Mouse (Mus musculus) right cerebral cortex, postnatal 10 days (tissue): ENCODE results near the gene Myb.

ENCODE experiments used
- DNase-seq, 2 experiments: peaks; one replicate each; pipeline ENCODE4 v3.0.0; 2021; ENCODE audit warnings: low spot score in 2 of 2

Gene Myb

GRCm38 (mm10) chr10:21160537-21161358, at the start of gene Myb:
Gene Myb, minus strand, starts transcription at chr10:21160984.
- peak; percentile 54 to 69 for DNase-seq

DNA sequence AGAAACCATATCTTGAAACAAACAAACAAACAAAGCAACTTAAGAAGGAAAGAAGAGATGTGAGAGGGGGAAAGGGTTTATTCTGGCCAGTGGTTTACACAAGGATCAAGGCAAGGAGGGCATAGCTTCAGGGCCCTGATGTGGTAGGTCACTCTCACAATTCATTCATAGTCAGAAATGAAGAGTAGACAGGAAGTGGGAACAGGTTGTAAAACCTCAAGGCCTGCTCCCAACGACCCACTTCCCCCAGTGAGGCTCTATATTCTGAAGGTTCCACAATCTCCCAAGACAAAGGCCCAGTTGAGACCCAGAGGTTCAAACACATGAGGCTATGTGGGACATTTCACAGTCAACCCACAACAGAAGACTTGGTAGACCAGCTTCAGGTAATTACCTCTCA, 46.6 kb upstream of the Myb start:
- no peak for DNase-seq

- DNase-seq = no peak
These were observed 45.4 kb upstream of the Myb start for GRCm38 (mm10) chr10:21206232-21206631.

DNA sequence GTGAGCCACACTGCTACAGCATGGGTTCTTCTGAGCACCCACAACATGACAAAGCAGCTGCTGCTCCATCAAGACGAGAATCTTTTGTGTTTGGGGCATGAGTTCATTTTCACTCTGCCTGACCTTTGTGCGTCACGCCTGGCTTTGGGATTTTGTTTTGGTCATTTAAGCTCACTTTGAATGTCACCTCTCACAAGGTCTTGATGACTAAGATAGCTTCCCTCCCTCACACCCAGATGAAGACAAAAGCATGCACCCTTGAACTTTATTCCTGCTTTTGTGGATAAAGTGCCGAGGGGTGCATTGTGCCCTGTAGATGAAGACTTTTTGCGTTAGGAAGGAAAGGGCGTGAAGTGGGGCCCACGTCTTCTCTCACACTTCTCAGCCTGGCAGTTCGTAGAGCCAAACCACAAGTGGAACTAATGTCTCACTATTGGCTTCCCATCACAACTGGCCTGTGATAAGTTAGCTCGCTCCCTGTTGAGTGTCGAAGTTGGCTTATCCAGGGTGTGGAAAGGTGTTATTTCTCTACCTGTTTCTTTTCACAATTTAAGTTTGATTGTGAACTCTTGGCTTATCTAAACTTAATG, 43.8 kb upstream of the Myb start:
- DNase-seq = no peak

GRCm38 (mm10) chr10:21203886-21204285, 43.1 kb upstream of the Myb start:
- no peak for DNase-seq

GRCm38 (mm10) chr10:21203461-21203860, 42.7 kb upstream of the Myb start:
- no peak for DNase-seq

GRCm38 (mm10) chr10:21200761-21201160, 40.0 kb upstream of the Myb start:
- no peak for DNase-seq

DNA sequence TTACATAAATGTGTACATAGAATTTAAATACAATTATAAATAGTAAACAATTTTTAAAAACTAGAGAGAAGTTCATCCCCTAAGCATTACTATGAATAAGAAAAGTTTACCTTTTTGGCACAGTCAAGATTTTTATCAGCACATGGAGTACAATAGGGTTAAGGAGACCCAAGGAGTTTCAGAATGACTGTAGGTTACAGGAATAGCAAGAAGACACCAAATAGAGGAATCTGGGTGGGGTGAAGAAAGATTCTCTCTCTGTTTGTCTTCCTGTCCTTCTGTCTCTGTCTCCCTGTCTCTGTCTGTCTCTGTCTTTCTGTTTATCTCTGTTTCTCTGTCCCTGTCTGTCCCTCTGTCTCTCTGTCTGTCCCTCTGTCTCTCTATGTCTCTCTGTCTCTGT, 39.5 kb upstream of the Myb start:
- no peak for DNase-seq

DNA sequence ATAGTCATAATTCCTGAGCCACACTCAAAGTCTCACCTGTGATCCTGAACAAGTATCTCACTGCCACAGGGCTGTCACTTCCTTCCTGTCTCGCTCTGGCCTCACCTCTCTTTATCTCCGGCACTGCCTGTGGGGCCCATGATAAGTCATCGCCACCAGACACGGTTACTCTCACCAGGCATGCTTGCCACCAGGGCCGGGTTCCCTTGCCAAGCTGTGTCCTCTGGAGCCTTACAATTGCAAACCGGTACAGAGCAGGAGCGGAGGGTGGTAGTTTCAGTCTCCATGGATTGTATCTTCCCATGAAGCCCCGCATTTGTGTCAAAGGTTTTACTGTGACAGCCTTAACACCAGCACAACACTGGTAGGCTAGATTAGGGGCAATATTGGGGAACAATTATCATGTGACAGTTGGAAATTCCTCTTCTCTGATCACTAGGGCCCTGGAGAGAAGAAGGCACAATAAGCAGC, 35.9 kb upstream of the Myb start:
- DNase-seq = no peak

DNA sequence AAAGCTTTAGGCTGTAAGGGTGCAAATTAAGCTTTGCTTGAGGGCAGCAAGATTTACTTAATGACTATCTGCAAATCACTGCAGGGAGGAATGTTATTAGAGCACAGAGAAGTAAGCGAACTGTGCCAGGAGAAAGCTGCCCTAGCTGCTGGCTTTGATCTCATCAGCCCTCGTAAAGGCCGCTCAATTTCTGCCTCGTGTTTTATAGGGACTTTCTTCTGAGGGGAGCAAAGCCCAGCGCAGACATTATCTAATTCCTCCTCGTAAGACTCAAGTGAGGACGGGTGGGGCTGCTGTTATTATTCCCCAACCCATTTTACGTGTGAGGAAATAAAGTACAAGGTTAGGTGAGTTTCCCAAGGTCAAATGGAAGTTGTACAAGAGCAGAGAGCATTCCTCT, 34.8 kb upstream of the Myb start:
- no peak for DNase-seq

GRCm38 (mm10) chr10:21193935-21194505, 33.2 kb upstream of the Myb start:
- no peak for DNase-seq

GRCm38 (mm10) chr10:21193088-21193934, 32.5 kb upstream of the Myb start:
- no peak for DNase-seq

DNA sequence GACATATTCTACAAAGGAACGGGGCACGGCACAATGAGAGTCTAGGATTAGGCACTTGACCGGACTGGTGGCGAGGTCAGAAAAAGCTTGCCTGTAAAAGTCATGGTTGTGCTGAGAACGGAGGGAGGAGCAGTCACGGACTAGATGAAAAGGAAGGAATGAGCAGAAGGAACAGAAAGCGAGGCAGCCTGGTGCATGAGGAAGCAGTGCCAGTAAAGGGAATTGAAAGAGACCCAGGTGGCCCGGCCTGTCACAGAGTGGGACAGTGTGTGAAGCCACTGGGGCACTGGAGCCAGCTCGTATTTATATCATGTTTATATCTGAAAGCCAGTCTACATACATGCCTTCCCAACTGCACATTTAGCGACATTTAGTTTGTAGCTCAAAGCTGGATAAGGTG, 31.7 kb upstream of the Myb start:
- DNase-seq = no peak

DNA sequence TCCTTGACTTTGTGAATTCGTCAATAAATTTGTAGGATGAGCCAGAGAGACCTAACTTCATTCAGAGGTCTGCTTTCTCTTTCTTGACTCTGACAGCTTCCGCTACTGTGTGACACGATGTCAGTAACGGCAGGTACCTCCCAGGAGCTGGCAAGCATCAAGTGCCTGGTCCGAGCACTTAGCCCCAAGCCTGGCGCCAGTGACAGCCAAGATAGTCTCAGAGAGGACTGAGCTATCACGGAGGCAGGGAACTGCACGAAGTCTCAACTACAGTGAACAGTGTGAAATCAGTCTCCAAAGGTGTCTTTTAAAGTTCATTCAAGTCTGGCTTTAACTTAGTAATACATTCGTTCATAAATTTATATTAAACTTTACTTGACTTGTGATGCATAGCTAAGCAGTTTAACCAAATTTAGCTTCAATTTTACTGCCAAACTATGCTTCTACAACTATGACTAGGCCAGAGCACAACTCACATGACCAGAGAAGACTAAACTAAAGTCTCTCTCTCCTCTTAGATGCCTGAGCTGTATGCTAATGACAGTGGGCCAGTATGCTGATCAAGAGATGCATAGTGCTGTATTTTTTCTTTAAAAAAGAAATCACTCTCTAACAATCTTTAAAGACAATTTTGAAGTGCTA, 29.1 kb upstream of the Myb start:
- DNase-seq = no peak

- DNase-seq = no peak
These were observed 28.5 kb upstream of the Myb start for GRCm38 (mm10) chr10:21189275-21189601.

GRCm38 (mm10) chr10:21188564-21189274, 27.9 kb upstream of the Myb start:
- peak; percentile 62 to 65 for DNase-seq

DNA sequence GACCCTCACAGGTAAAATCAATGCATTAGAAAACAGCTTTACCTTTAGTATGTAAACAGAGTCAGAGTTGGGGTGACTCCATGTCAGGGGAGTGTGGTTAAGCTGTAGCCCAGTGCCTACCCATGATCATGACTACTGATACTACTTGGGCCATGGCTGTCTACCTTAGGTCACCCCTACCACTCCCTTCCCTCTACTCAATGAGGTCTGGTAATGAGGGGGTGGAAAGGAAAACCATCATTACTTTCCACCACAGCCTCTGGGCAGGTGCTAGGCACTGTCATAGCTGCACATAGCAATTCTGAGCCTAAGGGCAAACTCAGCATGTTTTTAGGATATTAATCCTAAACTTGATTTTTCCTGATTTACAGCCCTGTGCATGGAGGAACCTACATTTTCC, 27.1 kb upstream of the Myb start:
- DNase-seq = no peak

DNA sequence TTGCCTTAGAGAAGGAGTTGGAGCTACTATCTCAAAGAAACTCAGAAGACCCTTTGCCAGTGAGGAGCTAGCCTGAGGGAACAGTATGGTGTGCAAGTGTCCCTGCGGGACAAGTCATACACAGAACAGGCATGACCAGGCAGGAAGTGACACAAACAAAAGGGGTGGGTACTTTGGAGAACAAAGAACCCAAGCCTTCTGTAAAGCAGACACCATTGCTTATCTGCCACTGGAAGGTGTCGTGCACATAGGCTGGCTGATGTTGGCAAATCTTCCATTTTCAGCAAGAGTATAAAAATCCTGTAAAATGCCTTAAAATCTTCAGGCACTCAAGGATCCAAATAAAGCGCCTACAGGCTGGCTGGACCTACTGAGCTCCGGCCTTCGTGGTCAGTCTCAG, 25.9 kb upstream of the Myb start:
- no peak for DNase-seq

GRCm38 (mm10) chr10:21178711-21179110, 17.9 kb upstream of the Myb start:
- no peak for DNase-seq

- DNase-seq = no peak
These were observed 17.5 kb upstream of the Myb start for GRCm38 (mm10) chr10:21178281-21178680.

- DNase-seq = no peak
These were observed 11.9 kb upstream of the Myb start for GRCm38 (mm10) chr10:21172650-21173200.
